8 mouse cellular contexts compared by ENCODE assay signal in the genomic region with DNA sequence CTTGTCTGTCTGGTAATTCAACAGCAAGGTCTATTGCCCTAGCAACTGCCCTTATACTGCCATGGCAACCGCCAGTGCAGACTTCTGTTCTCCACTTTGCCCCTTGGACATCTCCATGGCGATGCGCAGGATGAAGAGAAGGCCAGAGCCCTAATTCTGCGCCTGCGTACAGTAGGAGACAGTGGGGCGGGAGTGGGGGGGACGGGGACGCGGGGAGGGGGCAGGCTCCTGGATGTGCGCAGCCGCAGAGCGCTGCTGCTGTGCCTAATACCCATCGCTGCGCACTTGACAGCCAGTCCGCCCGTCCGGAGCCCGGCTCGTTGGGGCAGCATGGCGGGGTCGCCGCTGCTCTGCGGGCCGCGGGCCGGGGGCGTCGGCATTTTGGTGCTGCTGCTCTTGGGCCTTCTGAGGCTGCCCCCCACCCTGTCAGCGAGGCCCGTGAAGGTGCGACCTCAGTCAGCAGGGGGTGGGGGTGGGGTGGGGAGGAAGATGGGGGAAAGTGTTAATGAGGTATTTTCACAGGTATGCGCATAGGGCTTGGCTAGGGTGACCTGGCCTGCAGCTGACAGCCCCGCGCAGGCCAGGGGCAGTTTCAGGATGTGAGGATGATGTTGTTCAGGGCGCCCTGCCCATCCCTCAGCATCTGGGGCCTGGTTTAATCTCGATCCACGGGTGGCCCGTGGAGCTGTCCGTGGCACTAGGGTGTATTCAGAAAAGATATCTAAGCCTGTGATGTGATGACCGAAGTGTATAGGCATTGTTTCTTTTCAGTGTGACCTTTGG. TPM values are rescaled to one million over a fixed set of nuclear protein-coding genes. Genes with fewer than 3 reads are reported as not detected.
DNase-seq lines count a peak whose midpoint lies in the region; ATAC-seq lines count a peak whose summit lies in the region.

Gene Pcsk1n (plus strand): TSS at position 222 of the 783 bp plus-strand sequence.

- H3K4me3 ChIP-seq in kidney, embryonic 16.5 days (ENCODE audit: low read length): peak within 1 kb of the TSS; percentile 21

- DNase-seq in kidney, adult 8-10 months: no peak
- peak; percentile 76 to 82 for DNase-seq in cerebellum, postnatal 10 days
- peak; percentile 40 to 47 for DNase-seq in frontal cortex, postnatal 36 days (ENCODE audit: low spot score in 2 of 2)
- peak; percentile 44 to 63 for DNase-seq in left cerebral cortex, postnatal 14 days (ENCODE audit: low spot score in 2 of 2)
- DNase-seq in retina, postnatal 1 day: peak; percentile 88
- no peak for DNase-seq in gastrocnemius, adult 18-20 months (ENCODE audit: low spot score)
- no peak for DNase-seq in yolk sac, embryonic 10.5 days (ENCODE audit: low spot score)

- no peaks in the 10 kb centered on the region for H3K36me3 ChIP-seq in kidney, embryonic 16.5 days (ENCODE audit: insufficient read depth, low read length)

- no peak within 1 kb of the TSS for H3K27ac ChIP-seq in kidney, embryonic 16.5 days (ENCODE audit: low read length)

- intact Hi-C loops in left cerebral cortex, postnatal 14 days (cut with DNase I): loop anchor here (10.0 kb wide), 1 partner anchor 215 kb away; the partner anchor contains the start of gene Wdr13

- peak; percentile 66; the same call in 1 of the 2 replicates for ATAC-seq in kidney, embryonic 16.5 days (ENCODE audit: low FRiP score, low TSS enrichment)

- H3K4me1 ChIP-seq in kidney, embryonic 16.5 days (ENCODE audit: insufficient read depth, low read length): no peaks in the 10 kb centered on the region

- H3K27me3 ChIP-seq in kidney, embryonic 16.5 days (ENCODE audit: insufficient read depth, low read length): peaks cover 56% of the 10 kb centered on the region

- no peaks in the 10 kb centered on the region for H3K9me3 ChIP-seq in kidney, embryonic 16.5 days (ENCODE audit: low read length)

- H3K4me2 ChIP-seq in kidney, embryonic 16.5 days (replicated peaks; ENCODE audit: low read depth, low read length): peak within 1 kb of the TSS; percentile 40

- H3K9ac ChIP-seq in kidney, embryonic 16.5 days (replicated peaks; ENCODE audit: low read length): no peak within 1 kb of the TSS

- 23% methylated on average over 36 of the region's 40 CpGs for WGBS in kidney, embryonic 16.5 days

RNA-seq across cellular contexts. Expression of gene Pcsk1n, which starts in this region (rescaled TPM):
- 1.4 and 2.3 TPM in 2 replicates for polyA plus RNA-seq in kidney, embryonic 16.5 days (2015; fragmentation: Nextera tagmentation; extraction: Ambion mirVana)
- 100 to 1,000 TPM; 329 to 351 TPM for total RNA-seq in left cerebral cortex, postnatal 14 days (2021)
- total RNA-seq in gastrocnemius, adult 18-20 months (2021): not detected

Comparison
In these comparisons a context has a peak if more than half of its experiments do, and no peak if none do; other contexts are left out.
1. RNA of gene Pcsk1n (total RNA-seq): 329 to 351 TPM in left cerebral cortex, postnatal 14 days; not detected in gastrocnemius, adult 18-20 months; every median in the first group is over 100 times any median in the second.
2. DNase-seq: peak in cerebellum, postnatal 10 days (2 of 2), frontal cortex, postnatal 36 days (2 of 2), left cerebral cortex, postnatal 14 days (2 of 2) and retina, postnatal 1 day (single experiment); none in kidney, adult 8-10 months (0 of 2), gastrocnemius, adult 18-20 months (single experiment) and yolk sac, embryonic 10.5 days (single experiment).